Mouse (Mus musculus) induced T-regulatory cell, adult 2 months (primary cell): ENCODE results near the gene Grasp.

Experiments used
- DNase-seq: peaks from one replicate; pipeline ENCODE4 v3.0.0-alpha.2; 2012; ENCODE audit warnings: low read depth

The Grasp gene

DNA sequence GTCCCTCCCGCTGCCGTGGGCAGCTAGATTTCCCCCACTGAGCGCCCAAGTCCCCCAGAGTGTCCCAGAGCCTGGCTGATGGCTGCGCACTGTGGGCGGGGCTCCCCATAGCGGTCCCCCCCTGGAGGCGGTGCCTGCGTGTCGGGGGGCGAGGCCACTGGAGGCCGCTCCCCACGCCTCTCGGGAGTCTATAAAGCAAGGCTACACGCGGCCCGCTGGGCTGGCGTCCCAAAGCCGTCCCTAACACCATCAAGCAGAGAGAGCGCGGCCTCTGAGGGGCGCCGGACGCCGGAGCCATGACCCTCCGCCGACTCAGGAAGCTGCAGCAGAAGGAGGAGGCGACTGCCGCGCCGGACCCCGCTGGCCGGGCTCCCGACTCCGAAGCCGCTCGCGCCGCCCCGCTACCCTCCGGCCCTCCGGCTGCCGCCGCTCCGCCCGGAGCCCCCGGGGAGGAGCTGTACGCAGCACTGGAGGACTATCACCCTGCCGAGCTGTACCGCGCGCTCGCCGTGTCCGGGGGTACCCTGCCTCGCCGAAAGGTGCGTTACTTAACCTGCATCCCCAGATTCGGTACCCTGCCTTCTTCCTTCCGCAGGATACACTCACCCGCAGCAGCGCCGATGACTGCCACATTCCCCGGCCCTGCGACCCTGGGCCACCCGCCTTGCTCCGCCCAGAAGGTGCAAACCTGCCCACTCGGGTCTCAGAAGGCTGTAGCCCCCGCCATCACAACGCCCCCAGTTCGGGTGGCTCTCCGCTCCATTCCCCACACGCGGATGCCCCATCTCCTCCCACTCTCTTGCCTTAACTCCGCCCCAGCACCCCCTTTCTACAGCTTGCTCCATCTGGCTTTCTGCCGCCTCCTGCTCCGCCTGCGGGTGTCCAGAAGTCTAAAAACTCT, at the start of gene Grasp:
Gene Grasp, plus strand, starts transcription at position 183 of the 901 bp plus-strand sequence.
- DNase-seq: peak; percentile 89

- peak; percentile 41 for DNase-seq
Measured at GRCm38 (mm10) chr15:101174294-101175130, 49.5 kb upstream of the Grasp start.

DNA sequence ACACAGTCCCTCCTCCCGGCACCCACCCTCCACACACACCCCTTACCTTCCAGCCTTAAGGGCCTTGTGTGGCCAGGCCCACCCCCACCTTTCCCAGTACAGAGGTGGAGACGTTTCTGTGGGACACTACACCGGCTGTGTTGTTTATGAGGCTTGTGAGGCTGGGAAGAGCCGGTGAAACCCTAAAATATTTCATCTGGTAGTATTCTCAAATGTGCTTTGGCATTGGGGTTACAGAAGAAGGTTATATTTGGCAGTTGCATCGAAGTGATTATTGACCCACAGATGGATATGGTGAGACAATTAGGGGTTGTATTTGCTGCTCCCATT, 48.9 kb upstream of the Grasp start:
- DNase-seq: no peak

GRCm38 (mm10) chr15:101175613-101176283, 48.2 kb upstream of the Grasp start:
- DNase-seq: no peak

DNA sequence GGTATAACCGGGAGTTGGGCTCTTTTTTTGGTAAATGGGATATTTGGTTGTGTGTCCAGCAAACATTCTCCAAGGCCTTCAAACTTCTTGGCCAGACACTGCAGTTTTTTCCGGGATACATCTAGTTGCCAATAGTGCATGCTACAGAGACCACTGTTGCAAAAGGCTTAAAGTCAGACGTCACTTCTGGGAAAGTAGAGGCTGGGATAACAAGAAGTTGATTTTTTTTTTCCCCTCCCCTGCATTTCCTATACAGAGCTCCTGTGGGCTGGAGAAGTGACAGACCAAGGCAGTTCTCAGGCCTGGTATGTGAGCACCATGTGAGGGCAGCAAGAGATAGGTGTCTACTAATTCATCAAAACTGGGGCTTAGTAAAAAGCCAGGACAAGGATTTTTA, 47.7 kb upstream of the Grasp start:
- DNase-seq: no peak

- no peak for DNase-seq
Measured at GRCm38 (mm10) chr15:101176795-101177691, 46.9 kb upstream of the Grasp start.

DNA sequence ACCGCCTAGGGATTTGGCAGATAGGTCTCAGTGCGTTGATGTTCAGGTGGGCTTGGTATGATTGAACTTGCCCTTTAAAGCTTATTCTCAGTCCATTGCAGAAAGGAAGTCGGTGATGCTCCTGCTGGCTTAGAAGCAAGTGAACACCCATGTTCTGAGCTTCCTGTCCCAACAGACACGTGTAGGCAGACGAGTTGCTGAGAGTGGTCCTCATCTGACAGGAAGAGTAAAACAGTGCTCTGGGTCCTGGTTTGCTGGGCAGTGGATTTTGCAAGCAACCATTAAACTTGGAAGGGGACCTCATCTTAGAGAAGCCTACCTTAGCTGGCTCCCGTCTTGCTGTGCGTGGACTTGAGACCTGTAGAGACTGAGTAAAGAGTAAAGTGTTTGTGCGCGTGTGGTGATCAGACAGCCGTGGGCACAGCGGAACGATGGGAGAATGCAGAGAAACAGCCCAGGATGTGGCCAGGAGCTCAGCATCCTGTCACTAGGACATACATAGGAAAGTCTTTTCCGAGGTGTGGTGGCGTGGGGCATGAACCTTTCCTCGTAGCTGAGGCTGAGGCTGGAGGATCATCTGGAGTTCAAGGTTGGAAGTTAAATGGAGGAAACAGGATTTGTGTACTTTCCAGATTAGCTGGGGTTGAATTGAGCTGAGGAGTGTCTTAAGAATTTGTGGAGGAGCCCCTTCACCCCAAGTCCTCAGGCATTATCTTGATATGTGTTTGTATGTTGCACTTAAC, 43.5 kb upstream of the Grasp start:
- peak; percentile 57 for DNase-seq

DNA sequence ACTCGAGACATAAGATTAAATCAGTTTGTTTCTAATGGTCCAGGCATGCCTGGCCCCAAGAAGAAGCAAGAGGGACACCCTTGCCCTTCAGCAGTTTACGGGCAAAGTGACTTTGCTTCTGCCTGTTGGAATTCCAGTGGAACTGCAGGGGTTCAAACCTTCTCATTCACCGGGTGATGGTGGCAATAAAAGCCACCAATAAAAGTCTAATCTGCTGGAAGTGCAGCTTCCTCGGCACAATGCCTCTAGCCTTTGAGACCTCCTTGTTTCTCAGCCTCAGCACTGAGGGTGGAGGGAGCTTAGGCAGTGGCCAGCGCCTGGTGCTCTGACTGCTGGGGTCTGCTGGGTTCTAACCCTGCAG, 42.9 kb upstream of the Grasp start:
- no peak for DNase-seq

- no peak for DNase-seq
Measured at GRCm38 (mm10) chr15:101181500-101181899, 42.5 kb upstream of the Grasp start.

- no peak for DNase-seq
Measured at GRCm38 (mm10) chr15:101182676-101183075, 41.3 kb upstream of the Grasp start.

GRCm38 (mm10) chr15:101184300-101184699, 39.7 kb upstream of the Grasp start:
- no peak for DNase-seq

- DNase-seq: no peak
Measured at GRCm38 (mm10) chr15:101185549-101185948, 38.4 kb upstream of the Grasp start.

DNA sequence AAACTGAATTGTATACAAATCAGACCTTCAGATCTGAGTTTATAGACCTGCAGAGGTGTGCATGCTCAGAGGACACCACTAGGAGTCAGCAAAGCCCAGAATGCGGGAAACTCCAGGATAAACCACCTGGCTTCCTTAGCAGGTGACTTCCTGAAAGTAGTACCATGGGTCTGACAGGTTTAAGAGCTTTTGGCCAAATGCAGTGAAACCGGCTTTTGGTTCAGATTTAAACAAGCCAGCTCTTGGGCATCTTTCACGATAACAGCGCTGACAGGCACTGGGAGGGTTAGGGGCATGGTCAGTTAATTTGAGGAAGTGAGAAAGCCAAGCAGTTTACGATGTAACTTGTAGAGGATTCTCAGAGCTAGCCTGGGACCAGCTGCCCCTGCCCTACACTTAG, 36.1 kb upstream of the Grasp start:
- no peak for DNase-seq

DNA sequence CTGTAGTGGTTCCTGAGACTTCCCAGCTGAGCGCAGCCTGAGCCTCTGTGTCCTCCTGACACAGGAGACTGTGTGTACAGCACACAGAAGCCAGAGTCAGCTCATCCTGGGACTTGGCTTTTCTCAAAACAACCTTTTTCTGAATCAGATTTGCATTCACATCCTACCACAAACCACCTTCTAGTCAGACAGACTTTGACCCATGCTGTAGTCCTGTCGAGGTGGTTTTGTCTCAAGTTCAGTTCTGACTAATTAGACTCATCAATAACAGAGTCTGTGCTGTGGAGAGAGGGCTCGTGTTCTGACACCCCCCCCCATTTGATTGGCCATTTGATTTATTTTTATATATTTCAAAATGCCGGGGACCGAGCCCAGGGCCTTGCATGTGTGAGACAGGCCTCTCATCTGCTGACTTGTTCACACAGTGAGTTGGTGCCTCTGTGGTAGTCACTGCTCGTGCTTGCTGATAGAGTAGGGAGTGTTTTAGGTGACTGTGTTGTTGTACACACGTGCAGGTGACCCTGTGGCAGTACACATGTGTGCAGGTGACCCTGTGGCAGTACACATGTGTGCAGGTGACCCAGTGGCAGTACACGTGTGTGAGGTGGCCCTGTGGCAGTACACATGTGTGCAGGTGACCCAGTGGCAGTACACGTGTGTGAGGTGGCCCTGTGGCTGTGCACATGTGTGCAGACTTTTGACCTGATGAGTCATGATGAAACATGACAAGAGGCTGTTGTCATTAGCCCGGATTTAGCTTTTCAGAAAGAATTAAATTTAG, 33.8 kb upstream of the Grasp start:
- peak; percentile 53 for DNase-seq

GRCm38 (mm10) chr15:101190762-101191150, 33.2 kb upstream of the Grasp start:
- DNase-seq: peak; percentile 72

GRCm38 (mm10) chr15:101191459-101192259, 32.3 kb upstream of the Grasp start:
- DNase-seq: no peak

GRCm38 (mm10) chr15:101192260-101192640, 31.7 kb upstream of the Grasp start:
- no peak for DNase-seq

DNA sequence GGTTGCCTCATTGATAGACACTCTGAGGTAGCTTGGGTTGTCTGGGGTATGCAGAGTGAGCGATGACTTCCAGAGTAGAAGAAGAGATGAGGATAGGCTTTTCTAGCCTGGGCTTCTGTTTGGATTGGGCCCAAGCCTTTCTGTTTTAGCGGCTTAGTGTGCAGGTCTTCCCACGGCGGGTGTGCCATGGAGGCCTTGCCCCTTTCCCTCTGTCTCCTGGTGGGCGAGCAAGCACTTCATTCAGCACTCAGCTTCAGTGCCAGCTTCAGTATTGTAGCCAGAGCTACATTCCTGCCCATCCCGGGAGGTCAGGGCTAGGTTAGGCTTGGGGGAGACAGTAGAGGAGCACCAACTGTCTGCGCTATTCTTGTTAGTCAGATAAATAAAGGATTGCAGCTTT, 31.3 kb upstream of the Grasp start:
- DNase-seq: no peak

GRCm38 (mm10) chr15:101193971-101194370, 30.0 kb upstream of the Grasp start:
- no peak for DNase-seq
